Mouse (Mus musculus) forebrain, embryonic 12.5 days (tissue): ENCODE measurements around the gene Tomt. TPM values are rescaled to one million over a fixed set of nuclear protein-coding genes. Genes with fewer than 3 reads are reported as not detected.

Experiments used
- microRNA-seq: library from miRNA; unstranded; fragments of <30 nt; microRNA quantifications from one replicate; pipeline ENCODE4, GENCODE M21; 2017
- polyA plus RNA-seq: library from polyadenylated mRNA; unstranded; fragments of >200 nt; fragmentation: Nextera tagmentation; extraction: Ambion mirVana; gene quantifications from 2 replicates; pipeline ENCODE4 v1.2.1, GENCODE M21; 2016

Gene Tomt
- polyA plus RNA-seq, 1 experiment from 2014 or later: 0.77 TPM

Small RNA genes lying within 50 kb of the gene (microRNA-seq; reads per million reads assigned to microRNA genes)
- gene Gm22655: not detected

Other genes with a start within 250 kb of the Tomt start
- gene Clpb, start 242.7 kb downstream of the Tomt start, polyA plus RNA-seq: 38.2 and 43.9 TPM in 2 replicates
- not detected in 2 replicates for gene Phox2a, start 88.0 kb downstream of the Tomt start, polyA plus RNA-seq
- 33.0 and 41.4 TPM in 2 replicates for gene Inppl1, start 68.1 kb downstream of the Tomt start, polyA plus RNA-seq
- 1.4 and 1.9 TPM in 2 replicates for gene Folr2, start 49.2 kb downstream of the Tomt start, polyA plus RNA-seq
- 93.1 and 96.9 TPM in 2 replicates for gene Anapc15, start 42.6 kb downstream of the Tomt start, polyA plus RNA-seq
- 5.5 and 8.2 TPM in 2 replicates for gene Folr1, start 35.6 kb downstream of the Tomt start, polyA plus RNA-seq
- 129 and 134 TPM in 2 replicates for gene Lamtor1, start 455 bp downstream of the Tomt start, polyA plus RNA-seq
- gene Lrrc51, start 27.5 kb upstream of the Tomt start, polyA plus RNA-seq: 6.5 and 7.3 TPM in 2 replicates
- gene Numa1, start 27.8 kb upstream of the Tomt start, polyA plus RNA-seq: 112 and 123 TPM in 2 replicates
- 4.4 and 4.8 TPM in 2 replicates for gene Il18bp, start 112.3 kb upstream of the Tomt start, polyA plus RNA-seq
- gene Rnf121, start 159.1 kb upstream of the Tomt start, polyA plus RNA-seq: 33.0 and 33.3 TPM in 2 replicates
- gene Xndc1, start 159.2 kb upstream of the Tomt start, polyA plus RNA-seq: 49.8 and 50.7 TPM in 2 replicates
- 2.9 and 3.0 TPM in 2 replicates for gene Xntrpc, start 159.4 kb upstream of the Tomt start, polyA plus RNA-seq
- not detected in 2 replicates for gene Trpc2, start 176.8 kb upstream of the Tomt start, polyA plus RNA-seq
- 0.42 and 0.77 TPM in 2 replicates for gene Art1, start 195.4 kb upstream of the Tomt start, polyA plus RNA-seq
- 0.97 and 2.0 TPM in 2 replicates for gene Art5, start 203.1 kb upstream of the Tomt start, polyA plus RNA-seq
- not detected in 2 replicates for gene Chrna10, start 210.5 kb upstream of the Tomt start, polyA plus RNA-seq